Mouse (Mus musculus) intestine, postnatal 0 days (tissue): ENCODE measurements around the gene Ccdc62. TPM values are rescaled to one million over a fixed set of nuclear protein-coding genes. Genes with fewer than 3 reads are reported as not detected.

Experiments used
- ATAC-seq: fragments of 200-750 bp; cut with Nextera tagmentation; 2 replicates; pipeline ENCODE4 v1.8.0; 2017; ENCODE audit warnings: mild to moderate bottlenecking, moderate TSS enrichment, moderate library complexity
- H3K27ac ChIP-seq: fragments of 300-500 bp; sonication (generic); 2 replicates; pipeline ENCODE4 v1.5.1; 2014; ENCODE audit warnings: mild to moderate bottlenecking, low read depth, low read length, moderate library complexity
- H3K27me3 ChIP-seq: fragments of 300-500 bp; sonication (generic); replicated peaks from 2 replicates; pipeline ENCODE4 v1.6.1; 2014; ENCODE audit warnings: low read length, mixed read lengths; ENCODE audit not compliant: control insufficient read depth, insufficient read depth
- H3K36me3 ChIP-seq: fragments of 300-500 bp; sonication (generic); 2 replicates; pipeline ENCODE4 v1.6.1; 2014; ENCODE audit warnings: mild to moderate bottlenecking, moderate library complexity; ENCODE audit not compliant: control insufficient read depth, insufficient read depth
- H3K4me1 ChIP-seq: fragments of 300-500 bp; sonication (generic); replicated peaks from 2 replicates; pipeline ENCODE4 v1.6.1; 2014; ENCODE audit warnings: antibody characterized with exemption, low read length, mixed read lengths; ENCODE audit not compliant: control insufficient read depth, insufficient read depth
- H3K4me2 ChIP-seq: fragments of 300-500 bp; sonication (generic); replicated peaks from 2 replicates; pipeline ENCODE4 v1.6.1; 2014; ENCODE audit warnings: low read depth, mild to moderate bottlenecking, moderate library complexity
- H3K4me3 ChIP-seq: fragments of 300-500 bp; sonication (generic); 2 replicates; pipeline ENCODE4 v1.5.1; 2014; ENCODE audit warnings: low read depth, low read length
- H3K9ac ChIP-seq: fragments of 300-500 bp; sonication (generic); 2 replicates; pipeline ENCODE4 v1.6.1; 2014; ENCODE audit warnings: mild to moderate bottlenecking, low read depth, low read length
- H3K9me3 ChIP-seq: fragments of 300-500 bp; sonication (generic); 2 replicates; pipeline ENCODE4 v1.6.1; 2016; ENCODE audit warnings: mixed run types; ENCODE audit not compliant: control insufficient read depth
- CTCF ChIP-seq: sonication (generic); IDR thresholded peaks from 2 replicates; pipeline ENCODE4 v1.5.1; 2016; ENCODE audit warnings: low read depth, mild to moderate bottlenecking, control low read depth, antibody characterized with exemption, moderate library complexity
- WGBS: fragments of 180-500 bp; shearing (Covaris S2); extraction: QIAGEN DNeasy Blood & Tissue Kit; methylation state at CpG from one replicate; pipeline ENCODE4 v1.1.7; 2014; 5-methylcytosine and 5-hydroxymethylcytosine counted together
- polyA plus RNA-seq: library from polyadenylated mRNA; unstranded; fragments of >200 nt; fragmentation: Nextera tagmentation; extraction: Ambion mirVana; gene quantifications from 2 replicates; pipeline ENCODE4 v1.2.1, GENCODE M21; 2015

Gene Ccdc62
- polyA plus RNA-seq, 1 experiment from 2014 or later = 3.8 TPM

- 41% methylated on average over 13 of the region's 13 CpGs for WGBS
- ATAC-seq = no peak
- H3K36me3 ChIP-seq = peaks cover 22% of the 10 kb centered on the region
- peak overlapping the region; percentile 90 for H3K27ac ChIP-seq
- H3K4me1 ChIP-seq = peaks cover 3% of the 10 kb centered on the region; the same call in 1 of the 2 replicates
- peak overlapping the region; percentile 86 for H3K9ac ChIP-seq
- no peaks in the 10 kb centered on the region for H3K27me3 ChIP-seq
- H3K9me3 ChIP-seq = no peaks in the 10 kb centered on the region
- TF ChIP-seq CTCF = no peak
- peak overlapping the region; percentile 65 for H3K4me3 ChIP-seq
- H3K4me2 ChIP-seq = peak overlapping the region; percentile 73
These were observed 652 bp downstream of the Ccdc62 start for GRCm38 (mm10) chr5:123931131-123931530.

GRCm38 (mm10) chr5:123932927-123933326, 2.4 kb downstream of the Ccdc62 start:
- H3K4me3 ChIP-seq = no peak overlapping the region
- no peak for ATAC-seq
- H3K27ac ChIP-seq = no peak overlapping the region
- no peak overlapping the region for H3K4me2 ChIP-seq
- peak; percentile 40; the same call in 1 of the 2 replicates for TF ChIP-seq CTCF
- H3K36me3 ChIP-seq = peaks cover 6% of the 10 kb centered on the region; the same call in 1 of the 2 replicates
- no peaks in the 10 kb centered on the region for H3K9me3 ChIP-seq
- H3K9ac ChIP-seq = no peak overlapping the region
- peaks cover 3% of the 10 kb centered on the region; the same call in 1 of the 2 replicates for H3K4me1 ChIP-seq
- no peaks in the 10 kb centered on the region for H3K27me3 ChIP-seq

DNA sequence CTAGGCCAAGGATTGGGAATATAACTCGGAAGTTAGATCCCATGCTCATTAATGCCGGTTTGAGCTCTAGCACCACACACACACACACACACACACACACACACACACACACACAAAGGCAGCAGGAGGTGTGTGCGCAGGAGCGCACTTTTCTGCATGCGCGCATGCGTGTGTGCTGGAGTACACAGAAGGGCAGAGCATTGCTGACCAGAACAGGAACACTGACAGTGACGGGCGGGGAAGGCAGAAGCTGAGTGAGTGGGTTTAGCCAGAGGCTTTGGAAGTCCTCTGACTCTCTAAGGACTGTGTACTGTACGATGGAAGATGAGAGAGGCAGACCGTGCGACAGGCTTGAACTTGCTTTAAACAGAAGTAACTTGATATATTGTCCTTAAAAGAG, 3.1 kb downstream of the Ccdc62 start:
- ATAC-seq = no peak
- H3K36me3 ChIP-seq = no peaks in the 10 kb centered on the region; the same call in 1 of the 2 replicates
- no peaks in the 10 kb centered on the region for H3K9me3 ChIP-seq
- H3K27me3 ChIP-seq = no peaks in the 10 kb centered on the region
- H3K27ac ChIP-seq = no peak overlapping the region
- H3K9ac ChIP-seq = no peak overlapping the region
- H3K4me2 ChIP-seq = no peak overlapping the region
- H3K4me3 ChIP-seq = no peak overlapping the region
- no peak for TF ChIP-seq CTCF
- WGBS = 92% methylated on average over 12 of the region's 12 CpGs
- H3K4me1 ChIP-seq = peaks cover 3% of the 10 kb centered on the region; the same call in 1 of the 2 replicates

GRCm38 (mm10) chr5:123933957-123934591, 3.6 kb downstream of the Ccdc62 start:
- no peak for ATAC-seq
- Histone ChIP-seq H3K36me3 (no peaks in the 10 kb centered on the region; the same call in 1 of the 2 replicates), H3K4me1 (peaks cover 3% of the 10 kb centered on the region; the same call in 1 of the 2 replicates), H3K4me2 (no peak overlapping the region), H3K27ac (no peak overlapping the region), H3K27me3 (no peaks in the 10 kb centered on the region), H3K9me3 (no peaks in the 10 kb centered on the region), H3K4me3 (no peak overlapping the region), H3K9ac (no peak overlapping the region)
- peak; percentile 67 for TF ChIP-seq CTCF
- 35% methylated on average over 18 of the region's 18 CpGs for WGBS

DNA sequence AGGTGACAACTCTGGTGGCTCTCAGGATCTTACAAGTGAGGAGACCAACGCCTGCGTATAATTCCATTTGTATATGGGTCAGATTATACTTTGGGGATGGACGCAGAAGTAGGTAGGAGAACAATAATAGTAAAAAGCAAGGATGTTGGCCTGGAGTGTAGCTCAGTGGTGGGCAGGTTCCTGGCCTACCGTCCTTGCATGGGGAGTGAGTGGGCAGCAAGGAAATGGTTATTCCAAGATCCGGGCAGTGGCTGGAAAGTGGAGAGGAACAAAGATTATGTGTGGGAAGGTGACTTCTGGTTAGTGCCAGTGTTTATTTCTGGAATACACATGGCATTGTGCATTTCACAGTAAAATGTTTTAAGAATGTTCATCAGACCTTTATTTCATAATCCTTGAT, 5.5 kb downstream of the Ccdc62 start:
- Histone ChIP-seq H3K4me2 (no peak overlapping the region), H3K27ac (no peak overlapping the region), H3K9me3 (no peaks in the 10 kb centered on the region), H3K36me3 (no peaks in the 10 kb centered on the region; the same call in 1 of the 2 replicates), H3K4me3 (no peak overlapping the region), H3K27me3 (no peaks in the 10 kb centered on the region), H3K9ac (no peak overlapping the region), H3K4me1 (peaks cover 3% of the 10 kb centered on the region; the same call in 1 of the 2 replicates)
- 89% methylated on average over 5 of the region's 5 CpGs for WGBS
- no peak for ATAC-seq
- TF ChIP-seq CTCF = no peak

DNA sequence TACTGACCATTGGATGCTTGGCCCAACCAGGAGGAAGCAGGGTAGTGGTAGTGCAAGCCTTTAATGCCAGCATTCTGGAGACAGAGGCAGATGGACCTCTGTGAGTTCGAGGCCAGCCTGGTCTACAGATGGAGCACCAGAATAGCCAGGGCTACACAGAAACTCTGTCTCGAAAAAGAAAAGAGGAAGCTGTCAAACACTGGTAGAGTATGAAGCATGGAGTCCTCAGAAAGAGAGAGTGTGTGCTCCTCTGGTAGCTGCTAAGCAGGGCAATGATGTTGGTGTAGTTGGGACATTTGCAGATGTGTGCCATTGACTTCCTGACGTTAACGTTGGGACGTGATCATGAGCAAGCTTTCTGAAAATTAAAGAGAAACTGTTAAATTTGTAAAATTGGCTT, 8.0 kb downstream of the Ccdc62 start:
- Histone ChIP-seq H3K27ac (no peak overlapping the region), H3K9ac (no peak overlapping the region), H3K4me1 (no peaks in the 10 kb centered on the region), H3K4me2 (no peak overlapping the region), H3K27me3 (no peaks in the 10 kb centered on the region), H3K9me3 (no peaks in the 10 kb centered on the region), H3K36me3 (no peaks in the 10 kb centered on the region; the same call in 1 of the 2 replicates), H3K4me3 (no peak overlapping the region)
- WGBS = 80% methylated on average over 5 of the region's 5 CpGs
- no peak for TF ChIP-seq CTCF
- ATAC-seq = no peak
